Mouse (Mus musculus): Measurements from ENCODE around the gene Olfr447.

GRCm38 (mm10) chr6:42948767-42949166 lies 40.1 kb downstream of the Olfr447 start, which contains the start of gene Olfr444:
- TF ChIP-seq POLR2A (IDR thresholded peaks at IDR 0.05; ENCODE audit: extremely low read depth, insufficient read depth, low read length) (no peak), CTCF (IDR thresholded peaks at IDR 0.05; ENCODE audit: extremely low read depth, insufficient read depth, low read length) (no peak)
